Mouse (Mus musculus) retina, postnatal 7 days (tissue): ENCODE results near the gene Nav2.

Experiments
- DNase-seq: peaks from one replicate; pipeline ENCODE4 v3.0.0-alpha.2; 2012; ENCODE audit warnings: low read depth, low spot score

The Nav2 gene

DNA sequence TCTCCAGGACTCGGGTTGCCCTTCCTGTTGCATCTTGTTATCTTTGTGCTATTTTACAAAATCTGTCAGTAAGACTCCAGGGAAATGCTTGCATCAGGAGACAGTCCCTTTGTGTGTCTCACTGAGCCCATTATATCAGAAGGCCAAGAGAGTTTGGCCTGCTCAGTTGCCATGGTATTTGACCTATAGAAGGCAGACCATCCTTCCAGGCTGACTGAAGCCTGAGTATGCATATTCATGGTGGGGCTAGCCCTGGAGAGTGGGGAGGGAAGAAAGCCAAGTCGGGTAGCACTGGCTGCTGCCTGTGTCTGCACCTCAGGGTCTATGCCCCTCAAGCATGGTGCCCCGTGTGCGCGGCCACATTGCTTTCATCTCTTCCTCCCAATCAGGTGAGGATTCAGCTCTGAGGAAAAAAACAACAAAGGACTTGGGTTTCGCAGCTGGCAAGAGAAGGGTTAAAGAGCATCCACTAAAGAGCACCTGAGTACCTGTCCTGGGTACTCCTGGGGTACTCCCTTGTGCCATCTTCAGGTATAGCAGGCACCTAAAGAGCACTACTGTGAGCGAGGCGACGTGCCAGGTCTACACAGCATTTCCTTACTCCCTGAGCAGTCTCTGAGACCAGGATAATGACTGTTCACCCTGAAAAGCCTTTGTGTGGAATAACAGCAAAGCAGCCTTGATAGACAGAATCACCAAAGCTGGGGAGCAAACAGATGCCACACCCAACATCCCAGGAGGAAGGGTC lies 144.5 kb downstream of the Nav2 start:
- no peak for DNase-seq

DNA sequence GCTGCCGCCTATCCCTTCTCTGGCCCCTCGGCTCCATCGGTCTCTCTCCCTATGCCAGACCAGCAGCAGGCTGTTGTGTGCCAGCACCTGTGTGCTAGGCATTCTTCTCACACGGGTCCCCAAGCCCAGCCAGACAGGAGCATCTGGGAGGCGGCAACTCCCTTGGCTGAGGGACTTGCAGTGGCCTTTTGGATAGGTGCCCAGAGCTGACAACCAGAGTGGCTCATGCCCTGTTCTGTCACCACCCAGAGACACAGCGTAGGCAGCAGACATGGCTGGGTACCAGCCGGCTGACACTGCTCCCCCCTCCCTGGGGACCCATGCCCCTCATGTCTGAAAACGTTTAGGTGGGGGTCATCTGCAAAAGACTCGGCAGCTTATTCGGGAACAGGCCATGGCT lies 146.8 kb downstream of the Nav2 start:
- no peak for DNase-seq

DNA sequence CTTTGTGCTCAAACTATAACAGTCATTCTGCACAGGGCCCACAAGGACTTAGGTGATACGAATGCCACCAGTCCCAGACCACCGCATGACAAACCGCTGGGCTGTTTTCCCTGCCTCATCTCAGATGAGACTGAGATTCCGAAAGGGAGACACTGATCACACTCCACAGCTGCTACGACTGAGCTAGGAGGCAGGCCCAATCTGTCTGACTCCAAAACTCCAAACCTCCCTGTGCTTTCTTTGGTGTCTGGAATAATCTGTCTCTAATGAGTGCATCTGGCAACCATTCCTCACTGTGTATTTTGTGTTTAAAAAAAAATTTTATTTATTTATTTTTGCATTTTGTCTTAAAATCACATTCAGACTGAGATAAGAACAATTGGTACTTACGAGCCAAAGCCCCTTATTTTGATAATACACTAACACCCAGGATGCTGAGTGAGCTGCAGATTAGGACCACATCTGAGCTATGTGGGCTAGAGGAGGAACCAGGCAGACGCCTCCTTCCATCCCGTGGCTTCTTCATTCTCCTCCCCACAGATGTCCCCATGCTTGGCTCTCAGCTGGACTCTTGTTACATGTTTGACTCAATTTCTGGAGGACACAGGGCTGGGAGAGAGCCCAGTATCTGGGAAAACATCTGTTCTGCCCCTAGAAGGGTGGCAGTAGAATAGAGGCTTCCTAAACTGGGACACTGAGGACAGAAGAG lies 149.9 kb downstream of the Nav2 start:
- no peak for DNase-seq

DNA sequence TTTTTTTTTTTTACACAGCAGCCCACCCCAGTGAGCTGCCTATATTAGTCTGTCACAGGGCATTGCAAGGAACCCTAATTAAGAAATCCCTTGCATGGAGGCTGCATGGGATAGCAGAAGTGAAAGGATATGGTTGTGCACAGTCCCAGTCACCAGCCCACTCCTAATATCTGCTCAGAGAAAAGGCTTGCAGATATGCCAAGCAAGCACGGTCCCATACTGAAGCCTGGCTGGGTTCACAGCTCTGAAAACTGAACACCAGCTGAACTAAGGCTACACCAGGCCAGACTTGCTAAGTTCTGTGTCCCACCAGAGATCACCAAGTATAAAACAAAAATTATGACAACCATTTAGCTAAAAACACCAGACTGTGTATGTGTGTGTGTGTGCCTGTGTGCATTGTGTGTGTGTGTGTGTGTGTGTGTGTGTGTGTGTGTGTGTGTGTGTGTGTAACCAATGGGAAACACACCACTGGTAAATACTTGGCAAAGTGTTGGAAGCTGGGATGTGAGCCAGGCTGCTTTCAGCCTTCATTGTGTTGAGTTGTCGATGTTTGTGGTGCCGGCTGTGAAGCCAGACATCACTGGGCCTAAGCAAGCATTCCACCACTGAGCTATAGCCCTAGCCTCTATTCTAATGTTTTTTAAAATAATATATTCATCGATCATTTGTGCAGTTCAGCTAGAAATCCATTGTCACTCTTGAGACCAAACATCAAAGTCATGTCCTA lies 156.4 kb downstream of the Nav2 start:
- no peak for DNase-seq

DNA sequence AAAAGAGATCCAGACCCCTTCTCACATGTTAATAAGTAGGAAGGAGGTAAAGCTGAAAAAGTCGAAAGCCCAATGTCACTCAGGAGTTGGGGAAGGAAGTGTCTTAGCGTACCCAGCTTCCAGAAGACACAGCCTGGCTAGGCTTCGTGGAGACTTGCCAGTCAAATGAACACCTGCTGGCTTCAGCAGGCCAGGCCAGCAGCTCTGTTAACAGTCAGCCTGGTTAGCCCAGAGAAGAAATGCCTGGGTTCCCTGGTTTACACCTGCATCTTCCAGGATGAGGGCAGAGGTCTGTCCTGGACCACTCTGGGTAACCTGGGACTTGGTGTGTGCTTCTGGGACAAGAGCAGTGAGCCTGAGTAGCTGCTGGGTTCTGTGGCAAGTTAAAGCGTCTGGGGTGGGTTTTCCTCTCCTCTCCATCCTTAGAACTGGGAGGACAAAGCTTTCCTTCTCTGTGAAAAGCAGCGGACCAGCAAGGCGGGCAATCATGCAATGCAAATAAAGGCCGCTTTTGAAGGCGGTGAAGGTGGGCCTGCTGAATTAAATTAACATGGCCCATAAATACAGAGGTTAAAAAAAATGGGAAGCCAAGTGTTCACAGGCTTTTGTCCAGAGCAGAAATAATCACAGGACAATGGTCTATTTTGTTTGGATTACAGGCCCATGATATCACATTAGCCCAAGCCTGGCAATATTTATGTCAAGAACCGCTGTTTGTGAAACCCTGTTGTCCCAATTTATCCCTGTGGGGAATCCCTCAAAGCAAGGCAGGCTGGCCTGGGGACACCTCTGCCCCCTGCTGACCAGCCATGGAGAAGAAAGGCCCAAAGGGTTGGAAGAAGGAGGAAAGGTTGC lies 157.3 kb downstream of the Nav2 start:
- no peak for DNase-seq

DNA sequence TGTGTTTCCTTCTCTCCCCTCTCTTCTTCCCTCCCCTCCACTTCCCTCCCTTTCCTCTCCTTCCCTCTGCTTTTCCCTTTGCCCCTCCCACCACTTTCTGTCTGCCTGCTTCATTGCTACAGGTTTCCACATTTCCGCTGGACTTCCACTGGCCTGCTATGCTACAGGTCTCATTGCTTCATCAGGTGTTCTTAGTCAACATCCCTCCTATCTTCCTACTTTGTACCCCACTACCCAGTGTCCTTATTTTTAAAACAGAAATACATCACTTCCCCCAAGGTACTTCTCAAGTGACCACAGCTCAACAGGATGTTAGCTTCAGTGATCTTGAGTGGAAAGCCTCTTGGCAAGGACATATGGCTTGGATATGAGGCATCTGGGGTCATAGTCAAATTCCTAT lies 158.3 kb downstream of the Nav2 start:
- no peak for DNase-seq

DNA sequence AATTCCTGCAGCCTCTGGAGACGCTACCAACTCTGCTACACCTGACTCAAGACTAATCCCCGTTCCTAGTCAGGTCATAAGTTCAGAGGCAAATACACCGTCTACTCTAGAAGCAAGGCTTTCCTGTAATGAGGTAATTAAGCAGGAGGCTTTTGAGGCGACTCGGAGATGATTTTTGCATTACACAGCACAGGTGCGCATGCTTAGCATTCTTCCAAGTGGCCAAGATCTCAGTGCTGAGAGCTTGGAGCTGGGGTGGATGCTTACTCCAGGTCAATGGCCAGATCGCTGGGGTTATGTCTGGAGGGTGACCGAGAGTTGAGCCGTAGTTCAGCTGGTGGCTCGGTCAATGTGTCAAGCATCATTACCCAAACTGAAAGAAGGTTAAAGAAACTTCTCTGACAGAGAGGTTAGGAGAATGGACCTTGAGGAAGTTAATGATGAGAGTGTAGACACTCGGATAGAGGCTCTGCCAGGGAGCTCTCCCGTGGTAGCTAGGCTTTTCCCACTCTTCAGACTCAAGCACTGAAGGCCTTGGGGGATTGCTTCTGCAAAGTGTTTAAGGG lies 161.0 kb downstream of the Nav2 start:
- DNase-seq = no peak

DNA sequence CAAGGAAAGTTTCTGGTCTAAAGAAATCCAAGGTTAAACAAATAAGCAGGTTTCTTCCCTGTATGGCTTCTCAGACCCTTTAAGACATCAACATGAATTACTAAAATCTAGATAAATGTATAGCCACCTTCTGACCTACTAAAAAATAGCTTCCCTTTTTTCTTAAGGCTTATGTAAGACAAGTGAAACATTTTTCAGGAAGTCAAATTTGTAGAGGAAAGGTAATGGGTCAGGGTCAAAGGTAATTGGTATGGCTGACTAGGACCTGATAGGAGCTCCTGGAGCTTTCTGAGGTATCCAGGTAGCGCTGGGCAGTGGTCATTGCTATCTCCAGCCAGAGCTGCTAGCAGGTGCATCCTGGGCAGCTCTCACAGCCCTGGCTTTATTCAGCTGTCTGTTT lies 162.1 kb downstream of the Nav2 start:
- no peak for DNase-seq

DNA sequence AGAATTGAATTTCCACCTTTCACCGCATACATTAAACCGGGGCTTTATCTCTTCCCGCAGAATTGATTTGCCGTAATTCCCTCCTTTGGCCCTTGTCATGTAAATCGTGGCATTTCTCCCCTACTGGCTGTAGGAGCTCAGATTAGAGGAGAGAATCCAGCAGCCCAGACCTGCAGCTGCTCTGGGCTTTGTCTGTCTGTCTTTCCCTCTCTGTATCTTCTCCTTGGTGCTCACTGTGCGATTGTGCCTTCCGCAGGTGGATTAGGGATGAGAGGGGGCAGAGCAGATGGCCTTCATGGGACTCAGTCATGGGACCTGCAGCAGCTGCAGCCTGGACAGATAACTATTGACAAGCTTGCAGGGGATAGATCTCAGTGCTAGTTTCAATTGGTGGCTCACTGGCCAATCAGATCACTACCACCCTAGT lies 162.6 kb downstream of the Nav2 start:
- no peak for DNase-seq

DNA sequence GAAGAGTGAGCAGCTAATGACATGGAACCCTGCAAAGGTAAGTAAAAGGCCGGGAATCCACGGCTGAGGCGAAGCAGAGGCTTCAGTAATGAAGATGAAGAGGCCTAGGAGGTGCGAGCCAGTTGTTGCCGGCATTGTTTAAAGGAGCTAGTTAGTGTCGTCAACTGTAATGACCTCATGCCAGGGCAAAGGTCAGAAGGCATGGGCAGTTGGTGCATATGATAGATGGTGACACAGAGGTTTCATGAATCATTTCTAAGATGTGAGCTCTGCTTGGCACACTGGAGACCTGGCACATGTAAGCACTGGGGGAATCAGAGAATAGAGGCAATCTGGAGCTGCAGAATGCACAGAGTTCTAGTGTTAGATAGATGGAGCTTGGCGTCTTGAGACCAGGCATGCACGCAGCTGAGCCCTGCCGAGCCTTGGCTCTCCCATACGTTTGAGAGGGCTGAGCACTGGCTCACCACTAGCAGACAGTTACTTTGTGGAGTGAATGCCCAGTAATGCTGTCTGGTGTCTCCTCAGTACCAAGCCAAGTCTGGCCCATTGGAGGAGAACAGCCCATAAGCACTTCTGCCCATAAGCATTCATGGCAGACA lies 166.9 kb downstream of the Nav2 start:
- no peak for DNase-seq

DNA sequence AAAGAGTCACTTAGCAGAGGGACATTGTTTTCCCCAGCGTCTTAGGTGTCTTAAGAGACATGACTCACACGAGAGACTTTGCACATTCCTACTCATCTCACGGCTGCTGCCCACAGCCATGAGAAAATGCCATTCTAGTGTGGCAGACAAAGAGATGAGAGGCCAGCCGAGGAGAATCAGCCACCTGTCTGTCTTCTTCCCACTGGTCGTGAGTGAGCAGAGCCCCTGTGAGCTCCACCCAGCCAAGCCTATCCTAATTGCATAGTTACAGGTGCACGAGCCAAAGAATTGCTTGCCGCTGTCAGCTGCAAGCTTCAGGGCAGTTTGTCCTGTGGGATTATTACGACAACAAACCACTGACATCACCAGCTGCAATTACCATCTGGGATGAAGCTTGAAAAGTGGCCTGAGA lies 167.8 kb downstream of the Nav2 start:
- DNase-seq = no peak

DNA sequence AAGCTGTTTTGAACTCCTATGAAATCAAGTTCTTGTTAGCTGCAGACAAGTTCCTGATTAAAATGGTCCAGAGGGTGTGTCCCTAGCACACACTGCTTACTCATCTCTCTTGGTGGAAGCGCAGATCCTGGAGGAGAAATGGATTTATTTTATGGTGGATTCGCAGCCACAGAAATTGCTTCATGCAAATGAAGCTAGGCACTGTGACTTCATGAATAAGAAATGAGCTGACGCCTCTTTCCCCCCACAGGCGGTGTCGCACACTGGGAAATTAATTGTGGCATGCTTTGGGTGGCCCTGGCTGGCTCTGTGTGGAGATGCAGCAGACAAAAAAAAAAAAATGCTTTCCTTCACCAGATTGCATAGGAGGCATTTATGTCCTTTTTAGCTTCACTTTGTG lies 170.4 kb downstream of the Nav2 start:
- DNase-seq = no peak

DNA sequence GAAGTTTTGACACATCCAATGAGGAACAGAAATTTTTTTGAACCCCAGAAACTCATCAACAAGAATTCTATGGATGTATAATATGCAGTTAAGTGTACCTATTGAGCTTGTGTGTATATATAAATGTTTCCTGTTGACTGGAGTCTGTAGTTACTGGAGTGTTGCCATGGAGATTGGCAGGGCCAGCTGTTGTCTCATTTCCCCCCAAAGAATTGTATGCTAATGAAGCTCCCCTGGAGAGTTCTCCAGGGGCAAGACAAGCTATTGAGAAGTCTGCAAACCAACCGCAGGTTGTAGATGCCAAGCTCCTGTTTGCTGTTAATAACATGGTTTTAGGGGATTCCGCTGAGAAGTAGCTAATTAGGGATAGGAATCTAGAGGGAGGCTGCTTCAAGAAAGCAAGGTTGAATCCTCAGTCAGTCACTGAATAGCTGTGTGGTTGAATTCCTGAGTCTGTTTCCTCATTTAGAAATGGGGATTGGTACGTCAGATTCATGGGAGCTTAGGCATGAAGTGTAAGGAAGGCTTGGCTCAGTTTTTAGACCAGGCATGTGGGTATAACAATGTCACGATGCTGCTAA lies 174.2 kb downstream of the Nav2 start:
- no peak for DNase-seq

DNA sequence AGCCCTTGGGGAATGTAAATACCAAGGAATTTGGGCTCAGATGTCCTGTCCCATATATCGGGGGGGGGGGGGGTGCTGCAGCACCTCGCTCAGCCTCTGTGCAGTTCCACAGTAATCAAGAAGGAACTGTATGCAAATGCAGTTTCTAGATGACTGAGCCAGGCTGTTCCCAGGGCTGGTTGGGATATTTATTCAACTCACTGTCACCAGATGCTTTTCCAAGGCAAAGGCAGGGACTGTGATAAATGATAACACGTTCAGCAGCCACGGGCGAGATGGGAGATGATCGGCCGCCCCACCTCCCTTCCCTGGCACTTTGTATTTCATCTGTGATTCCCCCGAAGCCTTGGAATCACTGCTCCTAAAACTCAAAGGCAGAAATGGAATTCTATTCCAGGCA lies 176.3 kb downstream of the Nav2 start:
- no peak for DNase-seq

DNA sequence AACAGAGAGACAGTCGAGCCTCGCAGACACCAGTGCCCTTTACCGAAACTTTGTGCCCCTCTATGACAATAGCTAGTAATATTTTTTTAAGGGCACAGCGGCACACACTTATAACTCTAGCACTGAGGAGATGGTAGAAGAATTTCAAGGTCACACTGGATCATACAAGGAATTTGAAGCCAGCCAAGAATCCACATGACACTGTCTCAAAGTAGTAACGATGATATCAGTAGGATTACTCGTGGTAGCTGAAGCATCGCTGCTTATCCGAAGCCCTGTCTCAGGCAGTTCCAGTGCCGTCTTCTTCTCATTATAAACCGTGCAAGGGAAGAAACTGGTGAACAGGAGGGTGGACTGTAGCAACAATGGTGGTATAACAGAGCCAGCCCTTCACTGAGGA lies 177.2 kb downstream of the Nav2 start:
- DNase-seq = no peak

DNA sequence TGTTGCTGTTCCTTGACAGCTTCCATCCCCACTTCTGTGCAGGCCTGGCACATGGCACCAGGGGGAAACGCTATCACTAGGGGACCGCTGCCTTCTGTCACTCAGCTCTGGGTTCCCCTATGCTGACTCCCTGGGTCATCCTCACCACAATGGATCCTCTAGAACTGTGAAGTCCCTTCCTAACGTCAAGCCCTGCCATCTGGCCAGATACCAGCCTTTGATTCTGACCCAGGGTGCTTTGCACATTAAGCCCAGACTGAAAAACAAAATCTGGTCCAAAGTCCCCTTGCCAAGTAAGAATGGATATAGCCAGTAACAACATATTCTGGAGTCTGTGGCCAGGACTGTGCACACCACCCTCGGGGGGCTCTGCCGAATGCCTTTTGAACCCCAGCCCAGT lies 178.6 kb downstream of the Nav2 start:
- DNase-seq = no peak

DNA sequence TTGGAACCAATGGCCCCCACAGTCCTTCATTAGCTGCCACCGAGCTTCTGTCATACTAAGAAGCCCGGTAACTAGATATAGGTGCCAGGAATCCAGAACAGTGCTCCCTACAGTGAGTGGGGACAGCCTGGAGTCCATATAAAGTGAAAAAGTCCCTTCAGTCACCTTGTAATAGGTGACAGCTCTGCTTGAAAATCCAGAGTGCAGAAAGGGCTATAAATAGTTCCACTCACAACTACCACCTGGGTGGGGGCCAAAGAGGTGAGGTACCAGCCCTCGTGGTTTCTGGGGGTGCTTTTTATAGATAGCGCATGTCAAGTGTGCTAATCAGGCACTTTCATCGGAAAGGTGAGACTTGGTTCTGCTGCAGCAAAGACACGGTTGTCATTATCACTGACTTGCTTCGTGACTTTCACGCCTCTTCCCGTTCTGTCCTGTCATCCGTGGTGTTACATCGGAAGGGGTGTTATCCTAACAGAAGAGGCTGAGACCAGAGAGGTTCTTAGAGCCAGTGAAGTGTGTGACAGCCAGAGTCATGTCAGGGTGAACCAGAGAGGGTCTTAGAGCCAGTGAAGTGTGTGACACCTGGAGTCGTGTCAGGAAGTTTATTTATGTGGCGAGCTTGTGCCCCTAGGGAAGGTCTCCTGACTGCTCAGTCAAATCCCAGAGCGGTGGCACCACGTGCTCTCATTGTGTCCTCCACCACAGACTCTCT lies 179.8 kb downstream of the Nav2 start:
- DNase-seq = no peak

DNA sequence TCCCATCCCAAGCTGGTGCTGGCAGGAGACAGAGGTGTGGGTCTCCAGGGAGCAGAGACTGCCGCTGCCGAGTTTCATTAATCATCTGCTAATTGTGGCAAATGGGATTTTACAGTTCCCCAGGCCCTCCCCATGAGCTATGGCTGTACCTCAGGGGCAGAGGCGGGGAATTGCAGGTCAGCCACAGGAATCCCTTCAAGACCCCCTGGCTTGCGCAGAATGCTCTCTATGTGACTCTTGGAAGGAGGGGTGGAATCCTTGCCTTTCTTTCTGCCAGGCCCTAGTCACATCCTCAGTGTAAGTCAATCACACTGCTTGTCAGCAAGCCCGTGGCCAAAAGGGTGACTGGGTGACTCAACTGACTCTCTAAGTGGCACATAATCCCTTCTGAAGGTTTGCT lies 182.9 kb downstream of the Nav2 start:
- DNase-seq = no peak

DNA sequence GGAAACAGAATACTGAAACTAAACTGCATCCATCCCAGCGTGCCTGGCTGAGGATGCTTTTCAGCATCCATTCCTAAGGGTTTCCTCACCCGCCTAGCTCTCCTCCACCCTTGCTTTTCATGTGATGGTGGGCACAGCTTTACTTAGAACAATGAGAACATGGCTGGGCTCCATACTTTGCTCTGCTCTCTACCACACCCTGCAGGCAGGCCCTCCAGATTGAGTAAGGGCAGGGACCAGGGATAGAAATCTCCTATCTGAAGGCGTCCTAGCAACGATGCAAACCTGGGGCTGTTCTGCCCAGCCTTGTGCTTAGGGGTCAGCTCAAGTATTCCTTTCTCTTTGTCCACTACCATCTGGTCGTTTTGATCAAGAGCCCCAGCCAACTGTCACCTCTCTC lies 183.4 kb downstream of the Nav2 start:
- no peak for DNase-seq

DNA sequence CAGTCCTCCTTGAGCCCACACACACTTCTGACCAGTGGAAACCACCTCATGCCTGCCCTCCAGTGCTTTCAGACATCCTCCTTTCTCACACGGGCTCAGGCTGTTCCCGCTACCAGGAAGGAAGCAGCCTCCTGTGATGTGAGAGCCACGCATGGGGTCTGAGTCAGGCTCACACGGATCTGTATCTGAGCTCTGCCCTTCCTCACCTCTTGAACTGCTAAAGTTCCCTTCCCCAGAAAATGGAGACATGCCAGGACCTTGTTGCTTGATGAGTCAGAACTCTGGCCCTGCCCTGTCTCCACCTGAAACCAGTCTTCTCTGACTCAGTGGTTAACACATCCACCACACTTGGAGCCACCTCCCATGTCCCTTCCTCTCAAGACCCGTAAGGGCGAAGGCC lies 185.1 kb downstream of the Nav2 start:
- no peak for DNase-seq
